Mouse (Mus musculus) regulatory T cell (primary cell): ENCODE data around the gene Cntnap5c.
"Not testable (repeated sequence)": the region's sequence is repeated elsewhere in the genome, so short reads cannot be mapped to it uniquely, and the experiment has no call there.

Source experiments
- in situ Hi-C: fragments of 300-600 bp; cut with MboI, MseI; formaldehyde crosslinking; loops from one replicate; pipeline ENCODE4 v1.15.1; 2025; ENCODE audit warnings: high pct_unique_total_duplicates

Gene Cntnap5c

DNA sequence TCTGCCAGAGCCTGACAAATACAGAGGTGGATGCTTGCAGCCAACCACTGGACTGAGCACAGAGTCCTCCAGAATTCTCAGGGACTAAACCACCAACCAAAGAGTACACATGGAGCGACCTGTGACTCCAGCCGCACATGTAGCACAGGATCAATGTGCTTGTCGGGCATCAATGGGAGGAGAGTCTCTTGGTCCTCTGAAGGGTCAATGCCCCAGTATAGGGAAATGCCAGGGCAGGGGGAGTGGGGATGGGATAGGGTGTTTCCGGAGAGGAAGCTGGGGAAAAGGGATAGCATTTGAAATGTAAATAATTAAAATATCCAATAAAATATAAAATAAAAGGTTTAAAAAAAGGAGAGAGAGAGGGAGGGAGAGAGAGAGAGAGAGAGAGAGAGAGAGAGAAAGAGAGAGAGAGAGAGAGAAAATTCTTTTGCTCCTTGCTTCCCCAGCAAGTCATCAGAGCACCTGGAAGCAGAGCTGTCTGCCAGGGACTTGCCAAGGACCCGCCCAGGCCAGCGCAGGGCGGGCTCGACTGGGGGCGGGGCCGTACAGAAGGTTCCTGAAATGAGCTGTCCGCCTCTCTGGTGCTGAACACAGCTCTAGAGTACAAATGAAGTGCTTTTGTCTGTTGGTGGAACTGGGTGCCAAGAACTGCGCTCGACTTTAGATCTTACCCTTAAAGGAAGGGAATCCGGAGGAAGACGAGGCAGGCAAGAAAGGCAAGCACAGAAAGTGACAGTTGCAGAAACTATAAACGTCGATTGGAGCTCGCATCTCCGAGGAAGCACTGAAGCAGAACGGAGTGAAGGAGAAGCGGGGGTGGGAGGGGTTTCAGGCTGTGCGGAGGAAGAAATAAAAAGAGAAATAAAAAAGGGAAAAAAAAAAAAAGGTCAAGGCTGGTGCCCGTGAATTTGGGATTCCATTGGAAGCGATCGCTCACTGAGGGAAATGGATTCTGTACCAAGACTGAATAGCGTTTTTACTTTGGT, at the start of gene Cntnap5c:
TSS of gene Cntnap5c (plus strand) at position 949 of the 989 bp plus-strand sequence.
- in situ Hi-C loops: no loop called here

DNA sequence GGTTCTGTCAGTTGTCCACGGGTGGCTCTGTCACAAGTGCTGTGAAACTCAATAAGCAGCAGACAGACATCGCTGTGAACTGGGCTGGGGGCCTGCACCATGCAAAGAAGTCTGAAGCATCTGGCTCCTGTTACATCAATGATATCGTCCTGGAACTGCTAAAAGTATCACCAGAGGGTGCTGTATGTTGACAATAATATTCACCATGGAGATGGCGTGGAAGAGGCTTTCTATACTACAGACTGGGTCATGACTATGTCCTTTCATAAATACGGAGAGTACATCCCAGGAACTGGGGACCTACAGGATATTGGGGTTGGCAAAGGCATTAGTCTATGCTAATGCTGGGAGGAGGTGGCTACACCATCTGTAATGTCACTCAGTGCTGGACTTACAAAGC, 27.3 kb upstream of the Cntnap5c start, which contains the start of gene Gm21834:
TSS of gene Gm21834 (minus strand) at position 101 of the 400 bp plus-strand sequence.
- in situ Hi-C loops: no loop called here

- in situ Hi-C loops: loop anchor here (10.0 kb wide), 1 partner anchor 1577 kb away; no protein-coding TSS in a partner anchor
Measured at GRCm38 (mm10) chr17:57758033-57758432, 11.3 kb upstream of the Cntnap5c start.

GRCm38 (mm10) chr17:57767306-57767705, 2.1 kb upstream of the Cntnap5c start:
- in situ Hi-C loops: no loop called here

- in situ Hi-C loops: loop anchor here (10.0 kb wide), 1 partner anchor 1144 kb away; no protein-coding TSS in a partner anchor
Measured at GRCm38 (mm10) chr17:57770904-57771303, 1.5 kb downstream of the Cntnap5c start.

GRCm38 (mm10) chr17:57788161-57788799, 18.9 kb downstream of the Cntnap5c start:
- in situ Hi-C loops: no loop called here

DNA sequence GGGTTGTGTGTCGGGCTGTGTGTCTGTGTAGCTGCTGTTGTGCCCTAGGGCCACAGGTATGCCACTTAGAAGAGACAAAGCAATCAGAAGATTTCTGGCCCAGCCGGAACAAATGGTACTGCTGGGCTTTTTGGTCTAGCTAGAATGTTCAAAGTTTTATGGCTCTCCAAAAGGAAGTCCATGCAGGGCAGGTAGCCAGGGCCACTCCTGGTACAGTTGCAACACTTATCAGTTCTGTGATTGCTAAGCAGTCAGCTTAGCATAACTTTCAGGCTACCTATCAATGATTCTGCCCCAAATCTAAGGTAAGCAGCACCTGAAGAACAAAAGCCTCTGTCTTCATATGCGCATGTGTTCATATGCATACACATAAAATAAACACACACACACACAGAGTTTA, 26.0 kb downstream of the Cntnap5c start:
- in situ Hi-C loops: no loop called here

GRCm38 (mm10) chr17:57796668-57797311, 27.4 kb downstream of the Cntnap5c start:
- in situ Hi-C loops: no loop called here

DNA sequence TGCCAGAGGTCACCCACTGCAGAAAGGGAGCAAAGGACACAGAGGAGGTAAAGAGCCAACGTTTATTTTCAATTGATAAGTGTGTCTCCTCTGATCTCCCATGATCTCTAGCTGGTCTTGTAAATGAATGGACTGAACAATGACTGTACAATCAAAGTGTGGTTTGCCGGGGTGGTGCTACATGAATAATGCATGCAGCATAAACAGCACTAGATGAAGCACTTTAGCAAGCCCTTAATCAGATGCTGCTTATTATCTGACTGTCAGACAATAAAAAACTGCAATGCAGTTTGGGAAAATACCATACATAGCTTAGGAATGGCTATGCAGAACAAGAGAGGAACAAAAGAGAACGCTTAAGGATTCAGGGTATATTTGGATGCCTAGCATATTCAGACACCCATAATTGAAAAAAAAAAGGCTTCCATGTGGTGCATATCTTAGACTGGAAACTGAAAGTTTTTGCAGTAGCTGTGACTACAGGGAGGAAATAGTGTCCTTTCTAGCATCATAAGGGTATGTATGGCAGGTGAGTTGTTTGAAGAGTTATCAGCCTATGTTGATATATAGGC, 30.1 kb downstream of the Cntnap5c start:
- in situ Hi-C loops: no loop called here

- in situ Hi-C loops: no loop called here
Measured at GRCm38 (mm10) chr17:57801180-57801579, 31.8 kb downstream of the Cntnap5c start.

DNA sequence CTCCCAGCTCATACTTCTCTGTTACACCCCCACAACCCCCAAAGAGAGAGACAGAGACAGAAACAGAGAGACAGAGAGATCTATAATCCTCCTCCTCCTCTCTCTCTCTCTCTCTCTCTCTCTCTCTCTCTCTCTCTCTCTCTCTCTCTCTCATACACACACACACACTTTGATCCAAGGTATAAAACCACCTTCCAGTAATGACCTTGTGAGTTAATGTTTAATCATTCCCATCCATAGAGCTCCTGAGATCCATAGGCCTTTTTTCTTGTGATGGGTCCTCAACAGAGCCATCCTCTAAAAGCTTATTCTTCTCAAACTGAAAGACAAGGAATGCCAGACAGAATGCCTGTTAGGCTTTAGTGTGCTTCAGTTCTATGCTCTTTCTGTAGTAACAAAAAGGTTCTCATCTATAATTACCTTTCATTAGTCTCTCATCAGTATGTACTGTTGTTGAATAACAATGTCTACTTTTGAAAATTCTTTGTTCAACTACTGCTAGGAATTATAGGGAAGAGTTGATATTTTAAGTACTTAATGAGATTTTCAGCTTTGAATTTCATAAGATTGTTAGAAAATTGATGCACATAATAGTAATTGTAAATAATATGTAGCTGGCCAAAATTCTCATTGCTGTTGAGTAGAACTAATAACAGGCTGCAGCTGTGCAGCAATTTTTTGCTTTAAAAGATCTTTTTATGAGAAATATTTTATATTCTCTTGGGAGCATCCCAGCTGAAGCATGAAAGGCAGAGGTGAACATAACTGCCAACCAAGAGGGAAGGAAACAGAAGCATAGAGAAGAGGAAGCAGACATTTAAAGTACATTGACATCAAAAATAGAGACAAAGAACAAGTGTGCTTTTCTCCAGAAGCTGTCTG, 68.0 kb downstream of the Cntnap5c start:
- in situ Hi-C loops: no loop called here

DNA sequence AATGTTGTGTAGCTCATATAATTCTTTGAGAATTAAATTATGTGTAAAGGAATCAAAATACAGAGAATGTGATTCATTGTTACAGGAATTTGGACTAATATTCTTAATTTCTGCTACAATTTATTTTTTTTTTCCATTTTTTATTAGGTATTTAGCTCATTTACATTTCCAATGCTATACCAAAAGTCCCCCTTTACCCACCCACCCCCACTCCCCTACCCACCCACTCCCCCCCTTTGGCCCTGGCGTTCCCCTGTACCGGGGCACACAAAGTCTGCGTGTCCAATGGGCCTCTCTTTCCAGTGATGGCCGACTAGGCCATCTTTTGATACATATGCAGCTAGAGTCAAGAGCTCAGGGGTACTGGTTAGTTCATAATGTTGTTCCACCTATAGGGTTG, 86.4 kb downstream of the Cntnap5c start:
- in situ Hi-C loops: not testable (repeated sequence)

DNA sequence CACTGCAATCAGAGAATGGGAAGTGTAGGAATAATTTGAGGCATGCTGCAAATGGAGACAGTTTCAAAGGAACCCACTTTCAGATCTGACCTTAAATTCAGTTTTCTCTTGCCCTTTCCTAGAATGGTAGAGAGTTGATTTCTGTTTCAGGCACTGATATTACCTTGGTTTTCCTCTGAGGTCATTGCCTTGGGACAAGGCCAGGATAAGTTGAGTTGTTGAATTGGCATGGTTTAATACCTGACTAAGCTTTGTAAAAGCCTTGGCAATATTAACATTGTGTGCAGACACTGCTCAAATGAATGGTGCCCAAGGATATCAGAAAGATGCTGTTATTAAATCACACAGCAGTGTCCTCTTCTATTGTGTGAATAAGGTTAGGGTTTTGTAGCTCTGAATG, 96.6 kb downstream of the Cntnap5c start:
- in situ Hi-C loops: no loop called here

DNA sequence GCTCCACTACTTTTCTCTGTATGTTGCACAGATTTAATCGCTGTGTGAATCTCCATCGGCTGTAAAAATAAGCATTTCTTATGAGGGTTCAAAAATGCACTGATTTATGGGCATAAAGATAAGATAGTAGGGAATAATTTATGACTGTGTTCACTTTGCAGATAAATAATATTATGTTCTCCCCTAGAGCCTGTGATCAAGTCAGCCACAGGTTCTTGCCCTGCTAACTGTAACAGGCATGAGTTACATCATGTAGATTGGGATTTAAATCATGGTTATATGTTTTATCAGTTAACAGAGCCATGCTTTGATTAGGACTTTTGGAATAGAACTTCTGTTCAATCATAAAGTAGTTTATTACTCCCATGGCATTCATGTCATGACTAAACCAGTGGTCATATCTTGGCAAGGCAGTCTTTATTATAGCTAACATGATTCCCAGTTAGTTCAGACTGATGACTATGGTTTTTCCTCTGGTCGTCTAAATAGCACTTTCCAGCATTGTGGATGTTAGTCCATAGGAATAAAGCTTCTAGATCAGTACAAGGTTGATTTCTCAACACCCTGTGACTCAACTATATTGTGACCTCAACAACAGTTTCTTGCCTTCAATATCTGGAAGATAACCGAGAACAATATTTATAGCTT, 118.5 kb downstream of the Cntnap5c start:
- in situ Hi-C loops: no loop called here

GRCm38 (mm10) chr17:57911770-57912293, 142.5 kb downstream of the Cntnap5c start:
- in situ Hi-C loops: no loop called here

- in situ Hi-C loops: no loop called here
Measured at GRCm38 (mm10) chr17:57984230-57984629, 214.9 kb downstream of the Cntnap5c start.

GRCm38 (mm10) chr17:57988420-57988819, 219.1 kb downstream of the Cntnap5c start:
- in situ Hi-C loops: no loop called here

- in situ Hi-C loops: no loop called here
Measured at GRCm38 (mm10) chr17:57996461-57996860, 227.1 kb downstream of the Cntnap5c start.

- in situ Hi-C loops: no loop called here
Measured at GRCm38 (mm10) chr17:57999080-57999479, 229.7 kb downstream of the Cntnap5c start.

GRCm38 (mm10) chr17:58002845-58003244, 233.5 kb downstream of the Cntnap5c start:
- in situ Hi-C loops: no loop called here
